Mouse (Mus musculus) stomach, embryonic 14.5 days (tissue): ENCODE results near the gene Gas6. TPM values are rescaled to one million over a fixed set of nuclear protein-coding genes. Genes with fewer than 3 reads are reported as not detected.

ENCODE experiments used
- ATAC-seq: fragments of 200-750 bp; cut with Nextera tagmentation; 2 replicates; pipeline ENCODE4 v1.8.0; 2017; ENCODE audit warnings: low read depth, moderate TSS enrichment; ENCODE audit not compliant: insufficient number of reproducible peaks, insufficient read depth, low FRiP score
- H3K27ac ChIP-seq: fragments of 300-500 bp; sonication (generic); 2 replicates; pipeline ENCODE4 v1.5.1; 2014; ENCODE audit warnings: mild to moderate bottlenecking, low read length, moderate library complexity, mixed read lengths
- H3K27me3 ChIP-seq: fragments of 300-500 bp; sonication (generic); 2 replicates; pipeline ENCODE4 v1.6.1; 2014; ENCODE audit warnings: low read length, control low read depth, mixed read lengths; ENCODE audit not compliant: control insufficient read depth, insufficient read depth
- H3K36me3 ChIP-seq: fragments of 300-500 bp; sonication (generic); 2 replicates; pipeline ENCODE4 v1.6.1; 2014; ENCODE audit warnings: mild to moderate bottlenecking, control low read depth, low read length, moderate library complexity, mixed read lengths; ENCODE audit not compliant: control insufficient read depth, insufficient read depth
- H3K4me1 ChIP-seq: fragments of 300-500 bp; sonication (generic); 2 replicates; pipeline ENCODE4 v1.6.1; 2014; ENCODE audit warnings: low read length, control low read depth, mixed read lengths; ENCODE audit not compliant: control insufficient read depth, insufficient read depth
- H3K4me2 ChIP-seq: fragments of 300-500 bp; sonication (generic); replicated peaks from 2 replicates; pipeline ENCODE4 v1.6.1; 2014; ENCODE audit warnings: low read depth, low read length, control low read depth
- H3K4me3 ChIP-seq: fragments of 300-500 bp; sonication (generic); 2 replicates; pipeline ENCODE4 v1.5.1; 2014; ENCODE audit warnings: low read depth, low read length, control low read depth
- H3K9ac ChIP-seq: fragments of 300-500 bp; sonication (generic); replicated peaks from 2 replicates; pipeline ENCODE4 v1.6.1; 2014; ENCODE audit warnings: low read depth, mild to moderate bottlenecking, control low read depth, low read length, moderate library complexity, mixed read lengths
- H3K9me3 ChIP-seq: fragments of 300-500 bp; sonication (generic); 2 replicates; pipeline ENCODE4 v1.6.1; 2016; ENCODE audit warnings: low read depth, low read length, control low read depth; ENCODE audit not compliant: control insufficient read depth
- WGBS: fragments of 180-500 bp; shearing (Covaris S2); extraction: QIAGEN DNeasy Blood & Tissue Kit; methylation state at CpG from one replicate; pipeline ENCODE4 v1.1.7; 2014; 5-methylcytosine and 5-hydroxymethylcytosine counted together
- polyA plus RNA-seq: library from polyadenylated mRNA; unstranded; fragments of >200 nt; fragmentation: Nextera tagmentation; extraction: Ambion mirVana; gene quantifications from 2 replicates; pipeline ENCODE4 v1.2.1, GENCODE M21; 2014

Gas6 gene
- polyA plus RNA-seq, 1 experiment from 2014 or later, result 67.7 TPM

GRCm38 (mm10) chr8:13503936-13504606 is 9.8 kb upstream of the Gas6 start:
- WGBS, result 75% methylated on average over 8 of the region's 8 CpGs

DNA sequence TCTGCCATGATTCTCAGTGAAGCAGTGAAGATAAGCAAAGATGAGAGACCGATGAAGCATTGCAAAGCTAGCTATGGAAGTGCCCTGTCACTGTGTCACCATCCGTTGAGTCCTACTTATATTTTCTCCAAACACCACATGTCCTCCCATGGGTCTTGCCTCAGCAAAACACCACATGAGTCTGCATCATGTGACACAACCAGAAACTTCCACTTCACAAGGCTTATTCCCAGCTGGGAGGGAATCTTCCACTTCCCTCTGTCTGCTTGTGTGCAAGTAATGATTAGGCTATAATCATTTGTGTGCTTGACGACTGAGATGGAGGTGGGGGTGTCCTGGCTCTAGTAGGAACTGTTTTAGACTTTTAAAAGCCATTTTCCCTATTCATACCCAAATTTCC is 6.9 kb upstream of the Gas6 start:
- no peak overlapping the region for H3K27ac ChIP-seq
- ATAC-seq, result no peak
- H3K36me3 ChIP-seq, result no peaks in the 10 kb centered on the region
- no peaks in the 10 kb centered on the region for H3K9me3 ChIP-seq
- no peak overlapping the region for H3K4me3 ChIP-seq
- H3K4me2 ChIP-seq, result no peak overlapping the region
- no peak overlapping the region for H3K9ac ChIP-seq
- WGBS, result 78% methylated on average over 3 of the region's 3 CpGs
- H3K4me1 ChIP-seq, result no peaks in the 10 kb centered on the region
- no peaks in the 10 kb centered on the region for H3K27me3 ChIP-seq

More at GRCm38 (mm10) chr8:13503936-13504606, 9.8 kb upstream of the Gas6 start:
- no peak for ATAC-seq
- Histone ChIP-seq H3K9ac (no peak overlapping the region), H3K4me3 (no peak overlapping the region), H3K36me3 (no peaks in the 10 kb centered on the region), H3K4me2 (no peak overlapping the region), H3K4me1 (peaks cover 13% of the 10 kb centered on the region; the same call in 1 of the 2 replicates), H3K27me3 (no peaks in the 10 kb centered on the region), H3K9me3 (no peaks in the 10 kb centered on the region), H3K27ac (no peak overlapping the region; the same call in 1 of the 2 replicates)

DNA sequence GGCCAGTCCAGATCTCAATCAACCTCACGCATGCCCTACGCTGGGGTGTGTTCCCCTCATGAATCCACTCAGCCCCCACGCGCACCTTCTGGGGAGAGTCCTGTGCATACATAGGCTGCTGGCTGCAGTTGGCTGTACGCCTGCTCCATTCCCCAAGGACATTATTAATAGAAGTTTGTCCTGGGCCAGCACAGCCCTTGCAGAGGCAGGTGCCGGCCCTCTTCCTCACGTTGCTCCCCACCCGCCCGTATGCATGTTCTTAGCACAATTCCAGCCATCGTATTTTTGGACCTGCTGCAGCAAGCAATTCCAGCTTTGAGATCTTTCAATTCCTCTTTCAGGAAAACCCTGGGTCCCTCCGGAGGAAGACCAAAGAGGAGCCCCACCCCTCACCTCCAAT is 1.3 kb downstream of the Gas6 start:
- Histone ChIP-seq H3K4me1 (peaks cover 18% of the 10 kb centered on the region; the same call in 1 of the 2 replicates), H3K9ac (no peak overlapping the region), H3K27me3 (peaks cover 6% of the 10 kb centered on the region; the same call in 1 of the 2 replicates), H3K27ac (peak overlapping the region; percentile 15; the same call in 1 of the 2 replicates), H3K4me3 (peak overlapping the region; percentile 68), H3K4me2 (peak overlapping the region; percentile 84), H3K9me3 (no peaks in the 10 kb centered on the region), H3K36me3 (peaks cover 3% of the 10 kb centered on the region; the same call in 1 of the 2 replicates)
- no peak for ATAC-seq
- WGBS, result 46% methylated on average over 11 of the region's 11 CpGs

GRCm38 (mm10) chr8:13492198-13492995 is 1.9 kb downstream of the Gas6 start:
- peak overlapping the region; percentile 84 for H3K4me2 ChIP-seq
- H3K9ac ChIP-seq, result no peak overlapping the region
- peaks cover 18% of the 10 kb centered on the region; the same call in 1 of the 2 replicates for H3K4me1 ChIP-seq
- no peak overlapping the region; the same call in 1 of the 2 replicates for H3K27ac ChIP-seq
- no peaks in the 10 kb centered on the region for H3K9me3 ChIP-seq
- peaks cover 3% of the 10 kb centered on the region; the same call in 1 of the 2 replicates for H3K36me3 ChIP-seq
- peaks cover 6% of the 10 kb centered on the region; the same call in 1 of the 2 replicates for H3K27me3 ChIP-seq
- 51% methylated on average over 9 of the region's 9 CpGs for WGBS
- peak overlapping the region; percentile 68 for H3K4me3 ChIP-seq
- peak; percentile 68; the same call in 1 of the 2 replicates for ATAC-seq

- no peak overlapping the region for H3K9ac ChIP-seq
- WGBS, result 84% methylated on average over 14 of the region's 14 CpGs
Observed at GRCm38 (mm10) chr8:13491491-13492010, 2.7 kb downstream of the Gas6 start.

GRCm38 (mm10) chr8:13489986-13490910 is 4.0 kb downstream of the Gas6 start:
- Histone ChIP-seq H3K27me3 (peaks cover 6% of the 10 kb centered on the region; the same call in 1 of the 2 replicates), H3K9me3 (no peaks in the 10 kb centered on the region), H3K4me1 (peaks cover 18% of the 10 kb centered on the region; the same call in 1 of the 2 replicates), H3K27ac (no peak overlapping the region), H3K36me3 (peaks cover 3% of the 10 kb centered on the region; the same call in 1 of the 2 replicates), H3K4me3 (no peak overlapping the region), H3K9ac (no peak overlapping the region), H3K4me2 (no peak overlapping the region)
- 42% methylated on average over 13 of the region's 13 CpGs for whole genome bisulfite sequencing
- ATAC-seq, result no peak

More at GRCm38 (mm10) chr8:13491491-13492010, 2.7 kb downstream of the Gas6 start:
- peaks cover 3% of the 10 kb centered on the region; the same call in 1 of the 2 replicates for H3K36me3 ChIP-seq
- no peak overlapping the region; the same call in 1 of the 2 replicates for H3K27ac ChIP-seq
- H3K4me3 ChIP-seq, result no peak overlapping the region
- H3K4me1 ChIP-seq, result peaks cover 18% of the 10 kb centered on the region; the same call in 1 of the 2 replicates
- H3K27me3 ChIP-seq, result peaks cover 6% of the 10 kb centered on the region; the same call in 1 of the 2 replicates
- no peak for ATAC-seq
- no peak overlapping the region for H3K4me2 ChIP-seq
- H3K9me3 ChIP-seq, result no peaks in the 10 kb centered on the region

DNA sequence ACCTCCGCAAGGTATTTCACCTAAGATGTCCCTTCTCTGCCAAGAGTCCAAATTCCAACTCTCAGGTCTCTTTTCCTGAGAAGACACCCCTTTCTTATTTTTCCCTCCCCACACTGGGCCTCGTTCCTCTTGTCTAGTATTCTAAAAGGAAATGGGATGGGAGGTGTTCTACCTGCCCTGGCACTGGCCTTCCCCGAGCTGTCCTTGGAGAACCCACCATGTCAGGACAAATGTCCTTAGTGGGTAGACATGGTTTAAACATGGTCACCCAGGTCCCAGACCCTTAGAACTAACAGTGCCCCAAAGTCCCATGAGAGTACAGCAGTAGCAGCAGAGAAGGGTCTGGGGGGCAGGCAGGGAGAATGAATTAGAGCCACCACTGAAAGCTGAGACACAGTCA is 4.9 kb downstream of the Gas6 start:
- Histone ChIP-seq H3K4me3 (no peak overlapping the region), H3K36me3 (peaks cover 3% of the 10 kb centered on the region; the same call in 1 of the 2 replicates), H3K27ac (no peak overlapping the region), H3K9me3 (no peaks in the 10 kb centered on the region), H3K27me3 (0 out of 2 replicates have a peak, but pooled peaks cover 6% of the 10 kb centered on the region), H3K4me1 (peaks cover 18% of the 10 kb centered on the region; the same call in 1 of the 2 replicates), H3K4me2 (no peak overlapping the region), H3K9ac (no peak overlapping the region)
- ATAC-seq, result no peak
- 72% methylated on average over 3 of the region's 3 CpGs for WGBS
